Mouse (Mus musculus) brain, embryonic 14.5 days (tissue): Measurements from ENCODE around the gene H2afv.
A peak's percentile ranks its signal among the peaks of the same experiment; 100 is the strongest.

Experiments used
- CTCF ChIP-seq: fragments of 200-500 bp; IDR thresholded peaks from 2 replicates; pipeline ENCODE4 v1.5.1; 2012; ENCODE audit warnings: inconsistent platforms, mild to moderate bottlenecking, moderate library complexity, borderline replicate concordance; ENCODE audit not compliant: insufficient read depth, insufficient read length; ENCODE audit errors: extremely low read depth
- POLR2A ChIP-seq: fragments of 200-500 bp; IDR thresholded peaks from 2 replicates; pipeline ENCODE4 v1.6.1; 2012; ENCODE audit warnings: mild to moderate bottlenecking, inconsistent platforms, borderline replicate concordance; ENCODE audit not compliant: poor library complexity, insufficient read depth, insufficient read length, severe bottlenecking; ENCODE audit errors: extremely low read depth

GRCm38 (mm10) chr11:6411684-6412083, 32.6 kb downstream of the H2afv start:
- no peak for TF ChIP-seq POLR2A
- TF ChIP-seq CTCF = peak; percentile 90
